In the genomic region with DNA sequence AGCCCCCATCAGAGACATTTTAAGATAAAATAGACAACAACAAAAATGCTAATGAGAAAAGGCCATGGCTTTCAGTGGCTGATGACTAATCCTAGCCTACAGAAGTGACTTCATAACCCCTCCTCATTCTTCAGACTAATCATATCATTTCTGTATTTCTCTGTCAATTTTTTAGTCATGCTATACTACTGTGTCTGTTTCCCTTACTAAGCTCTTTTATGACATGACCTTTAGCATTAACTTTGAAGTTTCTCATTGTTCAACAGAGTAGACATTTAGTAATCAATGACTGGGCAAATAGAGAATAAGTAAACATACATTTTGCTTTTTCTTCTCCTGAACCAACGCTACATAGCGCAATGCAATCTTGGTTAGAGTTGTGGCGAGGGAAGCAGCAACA, we compare ENCODE assay signal across 30 mouse cellular contexts. TPM values are rescaled to one million over a fixed set of nuclear protein-coding genes. Genes with fewer than 3 reads are reported as not detected.
DNase-seq lines count a peak whose midpoint lies in the region; ATAC-seq and TF ChIP-seq lines count a peak whose summit lies in the region.
"Had no signal": no experiment of that assay in that cellular context is flagged by ENCODE, and none has a peak within 500 bp of the region (broad histone marks: within the 10 kb centered on the region; RNA-seq: fewer than 3 reads in every experiment).

No protein-coding gene starts in this region.

- no peak overlapping the region for H3K4me2 ChIP-seq in liver, embryonic 11.5 days
- no peak overlapping the region for H3K4me2 ChIP-seq in midbrain, embryonic 11.5 days
- H3K4me2 ChIP-seq in midbrain, embryonic 16.5 days (ENCODE audit: low read length), result no peak overlapping the region
- no peak overlapping the region for H3K4me2 ChIP-seq in intestine, postnatal 0 days (replicated peaks; ENCODE audit: low read depth)
- H3K4me2 ChIP-seq: forebrain, embryonic 13.5 days; heart, embryonic 12.5 days; heart, embryonic 15.5 days; hindbrain, embryonic 13.5 days had no signal

- H3K27ac ChIP-seq in liver, adult 2 months (replicated peaks; ENCODE audit: insufficient read depth, low read depth, low read length), result no peak overlapping the region
- no peak overlapping the region for H3K27ac ChIP-seq in liver, embryonic 11.5 days (ENCODE audit: low read depth, low read length)
- H3K27ac ChIP-seq in midbrain, embryonic 11.5 days (ENCODE audit: low read depth, low read length), result no peak overlapping the region
- no peak overlapping the region for H3K27ac ChIP-seq in midbrain, embryonic 16.5 days (ENCODE audit: low read length)
- H3K27ac ChIP-seq in intestine, postnatal 0 days (ENCODE audit: low read depth, low read length), result no peak overlapping the region
- H3K27ac ChIP-seq in limb, embryonic 10.5 days, result no peak overlapping the region
- H3K27ac ChIP-seq: forebrain, embryonic 10.5 days; forebrain, embryonic 13.5 days; heart, embryonic 15.5 days; hindbrain, embryonic 10.5 days; hindbrain, embryonic 13.5 days had no signal

- peaks cover 60% of the 10 kb centered on the region for H3K36me3 ChIP-seq in liver, adult 2 months (ENCODE audit: control insufficient read depth, insufficient read depth, low read length)
- H3K36me3 ChIP-seq in liver, embryonic 11.5 days (ENCODE audit: control insufficient read depth, insufficient read depth, low read length), result peaks cover 22% of the 10 kb centered on the region
- H3K36me3 ChIP-seq in midbrain, embryonic 11.5 days (ENCODE audit: control insufficient read depth, insufficient read depth, low read length), result peaks cover 7% of the 10 kb centered on the region; the same call in 1 of the 2 replicates
- H3K36me3 ChIP-seq in midbrain, embryonic 16.5 days (ENCODE audit: control insufficient read depth, insufficient read depth, low read length), result peaks cover 30% of the 10 kb centered on the region
- peaks cover 61% of the 10 kb centered on the region for H3K36me3 ChIP-seq in intestine, postnatal 0 days (ENCODE audit: control insufficient read depth, insufficient read depth)
- H3K36me3 ChIP-seq in limb, embryonic 10.5 days, result peaks cover 98% of the 10 kb centered on the region

- TF ChIP-seq POLR2A in liver, adult 2 months (IDR thresholded peaks at IDR 0.05; ENCODE audit: extremely low read depth, insufficient read depth, low read length), result no peak

- no peak for ATAC-seq in liver, embryonic 11.5 days (replicated peaks; ENCODE audit: low FRiP score)
- ATAC-seq in midbrain, embryonic 11.5 days (ENCODE audit: low FRiP score), result no peak
- no peak for ATAC-seq in midbrain, embryonic 16.5 days
- ATAC-seq in intestine, postnatal 0 days, result peak; percentile 82
- ATAC-seq: forebrain, embryonic 13.5 days; forebrain, embryonic 16.5 days; hindbrain, embryonic 16.5 days; Patski had no signal

- WGBS in liver, adult 2 months, result 28% methylated on average over 3 of the region's 3 CpGs
- 81% methylated on average over 3 of the region's 3 CpGs for WGBS in liver, embryonic 11.5 days
- 92% methylated on average over 3 of the region's 3 CpGs for WGBS in midbrain, embryonic 11.5 days
- WGBS in midbrain, embryonic 16.5 days, result 94% methylated on average over 3 of the region's 3 CpGs
- WGBS in intestine, postnatal 0 days, result 39% methylated on average over 3 of the region's 3 CpGs
- over 99% methylated on average over 3 of the region's 3 CpGs for WGBS in limb, embryonic 10.5 days

- no peak for TF ChIP-seq CTCF in liver, adult 2 months (IDR thresholded peaks at IDR 0.05; ENCODE audit: low read depth, low read length)
- TF ChIP-seq CTCF in intestine, postnatal 0 days (IDR thresholded peaks at IDR 0.05; ENCODE audit: low read depth), result no peak

- no peaks in the 10 kb centered on the region; the same call in 1 of the 2 replicates for H3K79me2 ChIP-seq in liver, adult 2 months (ENCODE audit: control insufficient read depth, insufficient read depth, low read length)

- no peaks in the 10 kb centered on the region for H3K27me3 ChIP-seq in liver, adult 2 months (ENCODE audit: control insufficient read depth, insufficient read depth, low read length)
- H3K27me3 ChIP-seq in liver, embryonic 11.5 days (replicated peaks; ENCODE audit: control insufficient read depth, insufficient read depth, low read length), result no peaks in the 10 kb centered on the region
- no peaks in the 10 kb centered on the region for H3K27me3 ChIP-seq in midbrain, embryonic 11.5 days (ENCODE audit: control insufficient read depth, insufficient read depth, low read length)
- no peaks in the 10 kb centered on the region for H3K27me3 ChIP-seq in midbrain, embryonic 16.5 days (ENCODE audit: control insufficient read depth, insufficient read depth, low read depth, low read length)
- H3K27me3 ChIP-seq in intestine, postnatal 0 days (replicated peaks; ENCODE audit: control insufficient read depth, insufficient read depth, low read length), result no peaks in the 10 kb centered on the region
- H3K27me3 ChIP-seq in limb, embryonic 10.5 days (ENCODE audit: low read depth, poor library complexity, severe bottlenecking), result no peaks in the 10 kb centered on the region
- H3K27me3 ChIP-seq: CH12.LX; forebrain, embryonic 13.5 days; heart, embryonic 12.5 days; heart, embryonic 15.5 days; hindbrain, embryonic 13.5 days; Patski had no signal

- H3K4me3 ChIP-seq in liver, adult 2 months (ENCODE audit: insufficient read depth, low read depth, low read length), result no peak overlapping the region
- H3K4me3 ChIP-seq in liver, embryonic 11.5 days (ENCODE audit: low read depth, low read length), result no peak overlapping the region
- H3K4me3 ChIP-seq in midbrain, embryonic 11.5 days (ENCODE audit: low read depth, low read length), result no peak overlapping the region
- H3K4me3 ChIP-seq in midbrain, embryonic 16.5 days (ENCODE audit: low read depth, low read length), result no peak overlapping the region
- no peak overlapping the region for H3K4me3 ChIP-seq in intestine, postnatal 0 days (ENCODE audit: low read depth, low read length)
- H3K4me3 ChIP-seq in limb, embryonic 10.5 days, result no peak overlapping the region
- H3K4me3 ChIP-seq: forebrain, embryonic 10.5 days; forebrain, embryonic 13.5 days; heart, embryonic 12.5 days; heart, embryonic 15.5 days; hindbrain, embryonic 10.5 days; hindbrain, embryonic 13.5 days had no signal

- peaks cover 8% of the 10 kb centered on the region for H3K4me1 ChIP-seq in liver, adult 2 months (ENCODE audit: control insufficient read depth, insufficient read depth, low read length)
- H3K4me1 ChIP-seq in liver, embryonic 11.5 days (replicated peaks; ENCODE audit: control insufficient read depth, insufficient read depth, low read length), result no peaks in the 10 kb centered on the region
- no peaks in the 10 kb centered on the region for H3K4me1 ChIP-seq in midbrain, embryonic 11.5 days (ENCODE audit: control insufficient read depth, insufficient read depth, low read length)
- H3K4me1 ChIP-seq in midbrain, embryonic 16.5 days (ENCODE audit: control insufficient read depth, insufficient read depth, low read length), result no peaks in the 10 kb centered on the region
- H3K4me1 ChIP-seq in intestine, postnatal 0 days (replicated peaks; ENCODE audit: control insufficient read depth, insufficient read depth, low read length), result no peaks in the 10 kb centered on the region
- H3K4me1 ChIP-seq in limb, embryonic 10.5 days, result no peaks in the 10 kb centered on the region
- H3K4me1 ChIP-seq: forebrain, embryonic 10.5 days; forebrain, embryonic 13.5 days; heart, embryonic 12.5 days; heart, embryonic 15.5 days; hindbrain, embryonic 10.5 days; hindbrain, embryonic 13.5 days had no signal

- no peak overlapping the region for H3K9ac ChIP-seq in liver, adult 2 months (ENCODE audit: low read depth, low read length)
- no peak overlapping the region for H3K9ac ChIP-seq in liver, embryonic 11.5 days (ENCODE audit: low read depth, low read length)
- H3K9ac ChIP-seq in midbrain, embryonic 11.5 days (ENCODE audit: low read length), result no peak overlapping the region
- H3K9ac ChIP-seq in midbrain, embryonic 16.5 days (ENCODE audit: low read depth, low read length), result no peak overlapping the region
- H3K9ac ChIP-seq in intestine, postnatal 0 days (ENCODE audit: low read depth, low read length), result no peak overlapping the region
- H3K9ac ChIP-seq: forebrain, embryonic 13.5 days; heart, embryonic 12.5 days; heart, embryonic 15.5 days; hindbrain, embryonic 13.5 days had no signal

- H3K9me3 ChIP-seq in liver, embryonic 11.5 days (ENCODE audit: control insufficient read depth, low read length), result no peaks in the 10 kb centered on the region
- no peaks in the 10 kb centered on the region for H3K9me3 ChIP-seq in midbrain, embryonic 11.5 days (ENCODE audit: control insufficient read depth, low read length)
- H3K9me3 ChIP-seq in midbrain, embryonic 16.5 days (replicated peaks; ENCODE audit: control insufficient read depth, low read length, poor library complexity, severe bottlenecking), result no peaks in the 10 kb centered on the region
- no peaks in the 10 kb centered on the region for H3K9me3 ChIP-seq in intestine, postnatal 0 days (ENCODE audit: control insufficient read depth)
- H3K9me3 ChIP-seq in limb, embryonic 10.5 days (replicated peaks), result no peaks in the 10 kb centered on the region
- H3K9me3 ChIP-seq: forebrain, embryonic 10.5 days; forebrain, embryonic 13.5 days; G1E; heart, embryonic 12.5 days; heart, embryonic 15.5 days; hindbrain, embryonic 10.5 days; hindbrain, embryonic 13.5 days had no signal

- peak; percentile 69 for DNase-seq in liver, adult 2 months (ENCODE audit: extremely low read depth, low read depth, low spot score)
- DNase-seq in liver, embryonic 11.5 days (ENCODE audit: low spot score), result no peak
- peak; percentile 73 for DNase-seq in midbrain, embryonic 11.5 days (ENCODE audit: low spot score, missing footprints)
- DNase-seq in spleen, adult 18-20 months, result no peak
- no peak for DNase-seq in limb, embryonic 10.5 days (ENCODE audit: low spot score)
- no peak for DNase-seq in cerebellum, adult 8-10 months
- DNase-seq: adrenal gland, postnatal 10 days; adrenal gland, postnatal 36 days; cerebellum, adult 2 months; cerebellum, postnatal 10 days; cerebellum, postnatal 36 days; embryo, embryonic 11 days; gastrocnemius, postnatal 10 days; gastrocnemius, postnatal 36 days; heart, adult 11 months; heart, postnatal 10 days; heart, postnatal 36 days had no signal

RNA-seq across cellular contexts. Expression of a gene that starts 22.7 kb away (rescaled TPM):
- total RNA-seq in liver, adult 2 months (2014; rRNA removed), result 79.1 and 82.7 TPM in 2 replicates
- polyA plus RNA-seq in liver, adult 2 months (2012; rRNA removed), result 20.3 and 20.9 TPM in 2 replicates
- polyA plus RNA-seq in liver, embryonic 11.5 days (2014; fragmentation: Nextera tagmentation; extraction: Ambion mirVana), result 102 and 117 TPM in 2 replicates
- 117 and 140 TPM in 2 replicates for polyA plus RNA-seq in midbrain, embryonic 11.5 days (2014; fragmentation: Nextera tagmentation; extraction: Ambion mirVana)
- polyA plus RNA-seq in midbrain, embryonic 16.5 days (2015; fragmentation: Nextera tagmentation; extraction: Ambion mirVana), result 85.2 and 91.0 TPM in 2 replicates
- polyA plus RNA-seq in intestine, postnatal 0 days (2015; fragmentation: Nextera tagmentation; extraction: Ambion mirVana), result 137 and 140 TPM in 2 replicates
- polyA plus RNA-seq in limb, embryonic 10.5 days (2016; fragmentation: Nextera tagmentation; extraction: Ambion mirVana), result 88.8 and 112 TPM in 2 replicates

RNA-seq across cellular contexts. Expression of a gene that starts 44.1 kb away (rescaled TPM):
- total RNA-seq in liver, adult 2 months (2014; rRNA removed), result 189 and 194 TPM in 2 replicates
- polyA plus RNA-seq in liver, adult 2 months (2012; rRNA removed), result 88.9 and 96.5 TPM in 2 replicates
- polyA plus RNA-seq in liver, embryonic 11.5 days (2014; fragmentation: Nextera tagmentation; extraction: Ambion mirVana), result 457 and 496 TPM in 2 replicates
- polyA plus RNA-seq in midbrain, embryonic 11.5 days (2014; fragmentation: Nextera tagmentation; extraction: Ambion mirVana), result 489 and 490 TPM in 2 replicates
- 334 and 348 TPM in 2 replicates for polyA plus RNA-seq in midbrain, embryonic 16.5 days (2015; fragmentation: Nextera tagmentation; extraction: Ambion mirVana)
- polyA plus RNA-seq in intestine, postnatal 0 days (2015; fragmentation: Nextera tagmentation; extraction: Ambion mirVana), result 205 and 212 TPM in 2 replicates
- 502 and 525 TPM in 2 replicates for polyA plus RNA-seq in limb, embryonic 10.5 days (2016; fragmentation: Nextera tagmentation; extraction: Ambion mirVana)

Comparison
In these comparisons a context has a peak if more than half of its experiments do, and no peak if none do; other contexts are left out.
1. DNase-seq: peak in liver, adult 2 months (single experiment) and midbrain, embryonic 11.5 days (single experiment); none in liver, embryonic 11.5 days (single experiment), spleen, adult 18-20 months (0 of 2), limb, embryonic 10.5 days (single experiment) and cerebellum, adult 8-10 months (single experiment).